Mouse (Mus musculus): ENCODE data around the gene Zbed4. TPM values are rescaled to one million over a fixed set of nuclear protein-coding genes. Genes with fewer than 3 reads are reported as not detected.
"Not testable (repeated sequence)": the region's sequence is repeated elsewhere in the genome, so short reads cannot be mapped to it uniquely, and the experiment has no call there.

The Zbed4 gene
- total RNA-seq, 2 experiments from 2014 or later, result 10.6 to 12.3 TPM

GRCm38 (mm10) chr15:88733834-88734571 lies 17.5 kb upstream of the Zbed4 start, which contains the start of gene Brd1:
Gene Brd1 (minus strand): TSS chr15:88734233.
- intact Hi-C loops (cut with DNase I), result no loop called here
- peak; percentile 37 to 80 for DNase-seq (ENCODE audit: low spot score in 2 of 2)

GRCm38 (mm10) chr15:88736166-88736565 lies 15.3 kb upstream of the Zbed4 start:
- no peak for DNase-seq (ENCODE audit: low spot score in 2 of 2)
- intact Hi-C loops (cut with DNase I), result no loop called here

- intact Hi-C loops (cut with DNase I), result no loop called here
- no peak for DNase-seq (ENCODE audit: low spot score in 2 of 2)
Observed at GRCm38 (mm10) chr15:88738466-88738865, 13.0 kb upstream of the Zbed4 start.

- no peak for DNase-seq (ENCODE audit: low spot score in 2 of 2)
- intact Hi-C loops (cut with DNase I), result no loop called here
Observed at GRCm38 (mm10) chr15:88741366-88741765, 10.1 kb upstream of the Zbed4 start.

- DNase-seq (ENCODE audit: low spot score in 2 of 2); intact Hi-C loops (cut with DNase I): not testable (repeated sequence)
Observed at GRCm38 (mm10) chr15:88743371-88743770, 8.1 kb upstream of the Zbed4 start.

- intact Hi-C loops (cut with DNase I), result no loop called here
- DNase-seq (ENCODE audit: low spot score in 2 of 2), result no peak
Observed at GRCm38 (mm10) chr15:88745347-88745746, 6.1 kb upstream of the Zbed4 start.

GRCm38 (mm10) chr15:88745926-88746325 lies 5.5 kb upstream of the Zbed4 start:
- DNase-seq (ENCODE audit: low spot score in 2 of 2), result no peak
- intact Hi-C loops (cut with DNase I), result no loop called here

GRCm38 (mm10) chr15:88749617-88750016 lies 1.8 kb upstream of the Zbed4 start:
- intact Hi-C loops (cut with DNase I); DNase-seq (ENCODE audit: low spot score in 2 of 2): not testable (repeated sequence)

- intact Hi-C loops (cut with DNase I), result no loop called here
Observed at GRCm38 (mm10) chr15:88750032-88750431, 1.4 kb upstream of the Zbed4 start.

GRCm38 (mm10) chr15:88750677-88751563 lies 540 bp upstream of the Zbed4 start:
- intact Hi-C loops (cut with DNase I), result no loop called here
- DNase-seq (ENCODE audit: low spot score in 2 of 2), result peak; percentile 99

More at GRCm38 (mm10) chr15:88750032-88750431, 1.4 kb upstream of the Zbed4 start:
- no peak for DNase-seq (ENCODE audit: low spot score in 2 of 2)

GRCm38 (mm10) chr15:88752403-88752733 lies 908 bp downstream of the Zbed4 start:
- DNase-seq (ENCODE audit: low spot score in 2 of 2), result no peak
- intact Hi-C loops (cut with DNase I), result no loop called here

GRCm38 (mm10) chr15:88754896-88755295 lies 3.4 kb downstream of the Zbed4 start:
- no peak for DNase-seq (ENCODE audit: low spot score in 2 of 2)
- intact Hi-C loops (cut with DNase I), result no loop called here

- intact Hi-C loops (cut with DNase I), result no loop called here
Observed at GRCm38 (mm10) chr15:88755761-88756160, 4.3 kb downstream of the Zbed4 start.

GRCm38 (mm10) chr15:88758061-88758460 lies 6.6 kb downstream of the Zbed4 start:
- intact Hi-C loops (cut with DNase I), result no loop called here

More at GRCm38 (mm10) chr15:88755761-88756160, 4.3 kb downstream of the Zbed4 start:
- no peak for DNase-seq (ENCODE audit: low spot score in 2 of 2)

GRCm38 (mm10) chr15:88761551-88761950 lies 10.1 kb downstream of the Zbed4 start:
- intact Hi-C loops (cut with DNase I), result loop anchor here (10.0 kb wide), 1 partner anchor 53 kb away; the partner anchor contains the start of genes Alg12 and Creld2
- DNase-seq (ENCODE audit: low spot score in 2 of 2), result peak in 1 of 2 experiments; percentile 45

More at GRCm38 (mm10) chr15:88758061-88758460, 6.6 kb downstream of the Zbed4 start:
- no peak for DNase-seq (ENCODE audit: low spot score in 2 of 2)

- intact Hi-C loops (cut with DNase I), result loop anchor here (10.0 kb wide), 1 partner anchor 49 kb away; the partner anchor contains the start of genes Alg12 and Creld2
- DNase-seq (ENCODE audit: low spot score in 2 of 2), result not testable (repeated sequence)
Observed at GRCm38 (mm10) chr15:88766139-88766538, 14.7 kb downstream of the Zbed4 start.

- intact Hi-C loops (cut with DNase I), result loop anchor here (10.0 kb wide), 1 partner anchor 46 kb away; the partner anchor contains the start of genes Alg12 and Creld2
- DNase-seq (ENCODE audit: low spot score in 2 of 2), result no peak
Observed at GRCm38 (mm10) chr15:88768537-88768936, 17.1 kb downstream of the Zbed4 start.

GRCm38 (mm10) chr15:88774630-88775029 lies 23.2 kb downstream of the Zbed4 start:
- intact Hi-C loops (cut with DNase I), result not testable (repeated sequence)

GRCm38 (mm10) chr15:88792140-88792850 lies 40.8 kb downstream of the Zbed4 start:
- no peak for DNase-seq (ENCODE audit: low spot score in 2 of 2)
- intact Hi-C loops (cut with DNase I), result no loop called here

More at GRCm38 (mm10) chr15:88774630-88775029, 23.2 kb downstream of the Zbed4 start:
- DNase-seq (ENCODE audit: low spot score in 2 of 2), result not testable (repeated sequence)
